Mouse (Mus musculus) MEL (cell line): Measurements from ENCODE around the gene Plin2. TPM values are rescaled to one million over a fixed set of nuclear protein-coding genes. Genes with fewer than 3 reads are reported as not detected.

Experiments used
- DNase-seq: peaks from one replicate; pipeline ENCODE4 v3.0.0; 2011; ENCODE audit warnings: low read depth, low spot score
- H3K27ac ChIP-seq: 2 replicates; pipeline ENCODE4 v1.5.1; 2012; ENCODE audit warnings: low read depth, mild to moderate bottlenecking, control low read depth, low read length, moderate library complexity; ENCODE audit not compliant: control insufficient read depth
- H3K27me3 ChIP-seq, 2 experiments: fragments of 150-350 bp in 1 of 2; sonication (generic) in 1 of 2; 2 replicates each; pipeline ENCODE4 v1.6.1; 2012; ENCODE audit warnings: low read length in 2 of 2, mild to moderate bottlenecking in 2 of 2, improper control_type of control experiment in 1 of 2, moderate library complexity in 1 of 2; ENCODE audit not compliant: insufficient read depth in 2 of 2, control insufficient read depth in 1 of 2
- H3K36me3 ChIP-seq, 2 experiments: 2 replicates each; pipeline ENCODE4 v1.6.1; 2012 to 2014; ENCODE audit warnings: low read length in 2 of 2, improper control_type of control experiment in 1 of 2, inconsistent platforms in 1 of 2, mild to moderate bottlenecking in 1 of 2; ENCODE audit not compliant: insufficient read depth in 2 of 2, control insufficient read depth in 1 of 2
- H3K4me1 ChIP-seq, 2 experiments: fragments of 150-350 bp in 1 of 2; sonication (generic) in 1 of 2; 2 replicates each; pipeline ENCODE4 v1.6.1; 2012; ENCODE audit warnings: low read length in 2 of 2, improper control_type of control experiment in 1 of 2, mild to moderate bottlenecking in 1 of 2; ENCODE audit not compliant: insufficient read depth in 2 of 2, control insufficient read depth in 1 of 2
- H3K4me3 ChIP-seq, 2 experiments: fragments of 150-350 bp in 1 of 2; sonication (generic) in 1 of 2; 2 replicates each; pipeline ENCODE4 v1.5.1; 2012; ENCODE audit warnings: low read depth in 2 of 2, low read length in 2 of 2, mild to moderate bottlenecking in 2 of 2, moderate library complexity in 2 of 2, control low read depth in 1 of 2, improper control_type of control experiment in 1 of 2; ENCODE audit not compliant: control insufficient read depth in 1 of 2, insufficient read depth in 1 of 2
- H3K79me2 ChIP-seq: 2 replicates; pipeline ENCODE4 v1.6.1; 2012; ENCODE audit warnings: mild to moderate bottlenecking, low read length, moderate library complexity; ENCODE audit not compliant: control insufficient read depth, poor library complexity, insufficient read depth
- H3K9ac ChIP-seq: 2 replicates; pipeline ENCODE4 v1.6.1; 2012; ENCODE audit warnings: low read depth, mild to moderate bottlenecking, control low read depth, low read length, moderate library complexity; ENCODE audit not compliant: control insufficient read depth, poor library complexity, severe bottlenecking
- H3K9me3 ChIP-seq: fragments of 150-350 bp; sonication (generic); replicated peaks from 2 replicates; pipeline ENCODE4 v1.6.1; 2012; ENCODE audit warnings: mild to moderate bottlenecking, low read length, improper control_type of control experiment, moderate library complexity; ENCODE audit not compliant: insufficient read depth
- BHLHE40 ChIP-seq: IDR thresholded peaks from 2 replicates; pipeline ENCODE4 v1.6.1; 2012; ENCODE audit warnings: low read depth, mild to moderate bottlenecking, inconsistent platforms, low read length, improper control_type of control experiment, borderline replicate concordance
- CHD2 ChIP-seq: IDR thresholded peaks from 2 replicates; pipeline ENCODE4 v1.6.1; 2011; ENCODE audit warnings: low read length, improper control_type of control experiment
- E2F4 ChIP-seq: IDR thresholded peaks from 2 replicates; pipeline ENCODE4 v1.6.1; 2011; ENCODE audit warnings: low read depth, low read length, improper control_type of control experiment, borderline replicate concordance
- EP300 ChIP-seq, 2 experiments: IDR thresholded peaks; 2 replicates each; pipeline ENCODE4 v1.6.1; 2011; ENCODE audit warnings: improper control_type of control experiment in 2 of 2, low read length in 2 of 2, low read depth in 1 of 2, mild to moderate bottlenecking in 1 of 2
- GABPA ChIP-seq: IDR thresholded peaks from 2 replicates; pipeline ENCODE4 v1.6.1; 2012; ENCODE audit warnings: low read depth, mild to moderate bottlenecking, inconsistent platforms, low read length, improper control_type of control experiment, moderate library complexity
- HCFC1 ChIP-seq: IDR thresholded peaks from 2 replicates; pipeline ENCODE4 v1.6.1; 2012; ENCODE audit warnings: low read depth, mild to moderate bottlenecking, inconsistent platforms, low read length, improper control_type of control experiment, moderate library complexity
- JUND ChIP-seq: IDR thresholded peaks from 2 replicates; pipeline ENCODE4 v1.6.1; 2011; ENCODE audit warnings: low read depth, mild to moderate bottlenecking, improper control_type of control experiment, low read length
- MAFK ChIP-seq: IDR thresholded peaks from 2 replicates; pipeline ENCODE4 v1.6.1; 2011; ENCODE audit warnings: low read depth, mild to moderate bottlenecking, low read length, improper control_type of control experiment, borderline replicate concordance
- MAX ChIP-seq: IDR thresholded peaks from 2 replicates; pipeline ENCODE4 v1.6.1; 2011; ENCODE audit warnings: low read length, improper control_type of control experiment
- MXI1 ChIP-seq: IDR thresholded peaks from 2 replicates; pipeline ENCODE4 v1.6.1; 2011; ENCODE audit warnings: mild to moderate bottlenecking, low read depth, low read length, improper control_type of control experiment
- MYC ChIP-seq: IDR thresholded peaks from 2 replicates; pipeline ENCODE4 v1.6.1; 2011; ENCODE audit warnings: low read depth, mild to moderate bottlenecking, low read length, improper control_type of control experiment, moderate library complexity
- NELFE ChIP-seq: IDR thresholded peaks from 2 replicates; pipeline ENCODE4 v1.6.1; 2011; ENCODE audit warnings: low read depth, low read length, improper control_type of control experiment
- POLR2A ChIP-seq, 2 experiments: IDR thresholded peaks; 2 replicates each; pipeline ENCODE4 v1.6.1; 2011 to 2012; ENCODE audit warnings: low read length in 2 of 2, mild to moderate bottlenecking in 2 of 2, control low read depth in 1 of 2, improper control_type of control experiment in 1 of 2, low read depth in 1 of 2, moderate library complexity in 1 of 2; ENCODE audit not compliant: control insufficient read depth in 1 of 2, insufficient read depth in 1 of 2, poor library complexity in 1 of 2
- POLR2AphosphoS2 ChIP-seq: IDR thresholded peaks from 2 replicates; pipeline ENCODE4 v1.6.1; 2011; ENCODE audit warnings: low read length, improper control_type of control experiment
- POLR2AphosphoS5 ChIP-seq: IDR thresholded peaks from 2 replicates; pipeline ENCODE4 v1.6.1; 2012; ENCODE audit warnings: low read depth, borderline replicate concordance, mild to moderate bottlenecking, inconsistent platforms, low read length, moderate library complexity, mixed read lengths
- RAD21 ChIP-seq: IDR thresholded peaks from 2 replicates; pipeline ENCODE4 v1.6.1; 2011; ENCODE audit warnings: mild to moderate bottlenecking, low read depth, low read length, improper control_type of control experiment
- SIN3A ChIP-seq: IDR thresholded peaks from 2 replicates; pipeline ENCODE4 v1.6.1; 2012; ENCODE audit warnings: low read length, improper control_type of control experiment, inconsistent platforms
- SMC3 ChIP-seq: IDR thresholded peaks from 2 replicates; pipeline ENCODE4 v1.6.1; 2011; ENCODE audit warnings: low read depth, low read length, improper control_type of control experiment
- TAL1 ChIP-seq: IDR thresholded peaks from 2 replicates; pipeline ENCODE4 v1.6.1; 2012; ENCODE audit warnings: mild to moderate bottlenecking, inconsistent platforms, low read length, moderate library complexity, mixed read lengths
- TBP ChIP-seq: IDR thresholded peaks from 2 replicates; pipeline ENCODE4 v1.8.0; 2011; ENCODE audit warnings: low read depth, low read length, improper control_type of control experiment
- TCF12 ChIP-seq: IDR thresholded peaks from 2 replicates; pipeline ENCODE4 v1.6.1; 2014; ENCODE audit warnings: low read depth, mild to moderate bottlenecking, inconsistent platforms, low read length, improper control_type of control experiment, moderate library complexity
- USF1 ChIP-seq: IDR thresholded peaks from 2 replicates; pipeline ENCODE4 v1.6.1; 2014; ENCODE audit warnings: low read depth, mild to moderate bottlenecking, inconsistent platforms, low read length, improper control_type of control experiment, moderate library complexity
- USF2 ChIP-seq, 2 experiments: IDR thresholded peaks; 2 replicates each; pipeline ENCODE4 v1.6.1; 2011 to 2012; ENCODE audit warnings: improper control_type of control experiment in 2 of 2, low read length in 2 of 2, borderline replicate concordance in 1 of 2, inconsistent platforms in 1 of 2, low read depth in 1 of 2, mild to moderate bottlenecking in 1 of 2; ENCODE audit not compliant: insufficient read depth in 1 of 2
- ZMIZ1 ChIP-seq: IDR thresholded peaks from 2 replicates; pipeline ENCODE4 v1.6.1; 2012; ENCODE audit warnings: low read depth, mild to moderate bottlenecking, inconsistent platforms, low read length, improper control_type of control experiment, moderate library complexity
- polyA plus RNA-seq, 2 experiments: library from polyadenylated mRNA; stranded (reverse) in 1 of 2; unstranded in 1 of 2; fragments of >175 nt in 1 of 2; fragments of >200 nt in 1 of 2; gene quantifications; 2 replicates each; pipeline versions ENCODE4 v1.2.1 to v1.2.4; 2012; ENCODE audit warnings: low replicate concordance in 2 of 2, low read depth in 1 of 2; ENCODE audit not compliant: insufficient read length in 2 of 2, insufficient read depth in 1 of 2, missing spikeins in 1 of 2
- total RNA-seq: library from RNA; depleted of rRNA; stranded (reverse); fragments of 300-350 nt; gene quantifications from 2 replicates; pipeline ENCODE4 v1.2.3, GENCODE M21; 2012; rRNA removed

Plin2 gene
- total RNA-seq, result 45.9 and 75.9 TPM in 2 replicates
- polyA plus RNA-seq, result 10 to 100 TPM in 1 of 2 experiments, not detected in 1; 92.2 TPM

DNA sequence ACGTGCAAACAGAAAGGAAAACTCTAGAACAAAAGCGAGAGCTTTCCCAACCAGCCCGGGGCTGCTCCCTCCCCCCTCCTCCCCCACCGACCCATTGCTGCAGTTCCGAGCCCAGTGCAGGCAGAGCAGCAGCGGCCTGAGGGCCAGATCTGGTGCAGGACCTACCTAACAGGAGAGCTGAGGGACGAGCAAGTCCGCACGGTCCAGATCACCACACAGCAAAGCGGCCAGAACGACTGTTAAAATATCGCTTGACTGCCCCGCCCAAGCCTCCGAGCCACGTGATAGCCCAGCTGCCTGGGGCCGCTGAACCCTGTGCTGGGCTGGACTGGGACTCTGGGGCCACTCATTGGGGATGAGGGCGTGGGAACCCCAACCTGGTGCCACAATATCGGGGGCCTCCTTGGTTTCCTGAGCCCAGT is at the start of gene Plin2:
Plin2 (minus strand) TSS at position 281 of the 422 bp plus-strand sequence.
- Histone ChIP-seq H3K79me2 (peaks cover 12% of the 10 kb centered on the region), H3K36me3 (peaks cover 2 to 64% of the 10 kb centered on the region in 2 experiments; a peak in 3 of 4 replicates), H3K27ac (peak within 1 kb of the TSS; percentile 85), H3K9ac (peak within 1 kb of the TSS; percentile 91), H3K4me3 (peak within 1 kb of the TSS; percentile 82 to 98), H3K27me3 (no peaks in the 10 kb centered on the region), H3K4me1 (peaks cover 42 to 67% of the 10 kb centered on the region in 2 experiments), H3K9me3 (no peaks in the 10 kb centered on the region)
- TF ChIP-seq POLR2A (IDR thresholded peaks at IDR 0.05; ENCODE audit: control insufficient read depth in 1 of 2, insufficient read depth in 1 of 2, low read depth in 1 of 2, low read length in 2 of 2, poor library complexity in 1 of 2), result peak; percentile 48 to 56; a peak in 2 of 4 replicates
- no peak; the same call in 1 of the 2 replicates for TF ChIP-seq TBP
- peak; percentile 50; the same call in 1 of the 2 replicates for TF ChIP-seq BHLHE40
- TF ChIP-seq TCF12, result 0 out of 2 replicates have a peak, but pooled peaks have one; percentile 31
- TF ChIP-seq MXI1, result peak; percentile 73; the same call in 1 of the 2 replicates
- no peak for TF ChIP-seq RAD21
- no peak for TF ChIP-seq CHD2
- TF ChIP-seq SMC3, result no peak
- TF ChIP-seq E2F4, result no peak
- peak; percentile 57; the same call in 1 of the 2 replicates for TF ChIP-seq MAX
- TF ChIP-seq HCFC1, result 0 out of 2 replicates have a peak, but pooled peaks have one; percentile 35
- no peak for TF ChIP-seq TAL1
- no peak for TF ChIP-seq MAFK
- no peak for TF ChIP-seq POLR2AphosphoS5
- no peak for TF ChIP-seq POLR2AphosphoS2
- no peak for TF ChIP-seq EP300 (IDR thresholded peaks at IDR 0.05; ENCODE audit: low read depth in 1 of 2, low read length in 2 of 2)
- TF ChIP-seq MYC, result no peak
- peak; percentile 40 for TF ChIP-seq SIN3A
- TF ChIP-seq GABPA, result no peak
- peak; percentile 94 for TF ChIP-seq USF1
- TF ChIP-seq ZMIZ1, result 0 out of 2 replicates have a peak, but pooled peaks have one; percentile 54
- peak in 1 of 2 experiments; percentile 56; a peak in 1 of 4 replicates for TF ChIP-seq USF2 (IDR thresholded peaks at IDR 0.05; ENCODE audit: borderline replicate concordance in 1 of 2, insufficient read depth in 1 of 2, low read depth in 1 of 2, low read length in 2 of 2)
- TF ChIP-seq JUND, result no peak
- 0 out of 2 replicates have a peak, but pooled peaks have one; percentile 37 for TF ChIP-seq NELFE
- DNase-seq, result peak; percentile 74
